Mouse (Mus musculus): ENCODE measurements at regions not wholly inside any gene's neighbourhood (a gene's known extent, or its start where the extent isn't known, plus 50 kb on each side); places are given as distances from the start of the nearest gene placed in this dataset.
A peak's percentile ranks its signal among the peaks of the same experiment; 100 is the strongest.
"Not testable (repeated sequence)": the region's sequence is repeated elsewhere in the genome, so short reads cannot be mapped to it uniquely, and the experiment has no call there.

DNA sequence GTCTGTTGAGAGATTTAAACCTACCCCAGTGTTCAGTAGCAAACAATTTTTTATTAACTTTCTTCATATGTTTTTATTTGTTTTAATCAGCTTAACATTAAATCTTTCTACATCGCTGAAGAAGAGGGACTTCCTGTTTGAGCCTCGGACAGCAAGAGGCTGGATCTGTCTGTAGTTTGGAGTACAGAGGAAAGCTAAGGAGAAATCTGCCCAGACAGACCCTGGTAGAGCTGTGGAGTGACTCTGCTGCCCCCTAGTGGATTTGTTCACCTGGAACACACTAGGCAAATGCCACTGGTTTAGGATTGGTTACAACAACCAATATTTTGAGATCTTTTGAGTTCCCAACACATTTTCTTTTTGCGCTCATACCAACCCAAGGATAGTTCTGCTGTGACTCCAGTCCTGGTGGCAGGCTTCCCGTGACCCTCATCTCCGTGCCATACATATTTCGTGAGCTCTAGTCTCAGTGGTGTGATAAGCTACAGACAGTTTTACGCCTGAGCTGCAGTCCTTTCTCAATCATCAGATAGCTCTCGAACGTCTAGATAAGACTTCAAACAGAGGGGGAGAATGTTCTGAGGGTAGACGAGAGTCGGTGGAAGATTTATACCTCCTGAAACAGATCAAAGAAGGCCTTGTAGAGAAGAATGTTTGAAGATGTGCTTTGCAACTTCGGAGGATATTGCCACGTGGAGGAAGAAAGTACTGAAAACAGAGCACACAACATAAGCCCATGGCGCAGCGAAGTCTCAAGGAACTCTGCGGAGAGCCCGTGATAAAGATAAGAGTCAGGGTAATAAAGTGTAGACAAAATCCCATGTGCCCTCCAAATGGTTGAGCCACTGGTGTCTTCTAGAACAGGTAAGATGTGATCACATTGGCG is 119.0 kb upstream of the Nabp1 start:
- peak; percentile 91 for DNase-seq

DNA sequence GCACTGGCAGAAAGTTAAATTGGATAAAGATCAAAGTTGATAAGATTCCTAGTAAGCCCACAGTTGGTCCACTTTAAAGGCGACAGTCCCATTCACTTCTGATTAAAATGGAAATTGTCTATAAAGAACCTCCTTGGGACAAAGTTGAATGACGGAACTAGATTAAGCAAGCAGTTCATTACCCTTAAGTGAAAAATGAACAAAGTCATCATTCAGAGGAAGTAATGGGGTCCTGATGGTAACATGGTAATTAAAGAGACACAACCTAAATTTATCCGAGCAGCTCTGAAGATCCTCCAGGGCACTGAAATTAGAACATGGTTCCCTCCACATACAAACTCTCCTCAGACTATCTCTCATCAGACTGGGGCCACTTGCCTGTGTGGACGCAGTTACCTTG is 116.4 kb upstream of the Nabp1 start:
- DNase-seq, result no peak

DNA sequence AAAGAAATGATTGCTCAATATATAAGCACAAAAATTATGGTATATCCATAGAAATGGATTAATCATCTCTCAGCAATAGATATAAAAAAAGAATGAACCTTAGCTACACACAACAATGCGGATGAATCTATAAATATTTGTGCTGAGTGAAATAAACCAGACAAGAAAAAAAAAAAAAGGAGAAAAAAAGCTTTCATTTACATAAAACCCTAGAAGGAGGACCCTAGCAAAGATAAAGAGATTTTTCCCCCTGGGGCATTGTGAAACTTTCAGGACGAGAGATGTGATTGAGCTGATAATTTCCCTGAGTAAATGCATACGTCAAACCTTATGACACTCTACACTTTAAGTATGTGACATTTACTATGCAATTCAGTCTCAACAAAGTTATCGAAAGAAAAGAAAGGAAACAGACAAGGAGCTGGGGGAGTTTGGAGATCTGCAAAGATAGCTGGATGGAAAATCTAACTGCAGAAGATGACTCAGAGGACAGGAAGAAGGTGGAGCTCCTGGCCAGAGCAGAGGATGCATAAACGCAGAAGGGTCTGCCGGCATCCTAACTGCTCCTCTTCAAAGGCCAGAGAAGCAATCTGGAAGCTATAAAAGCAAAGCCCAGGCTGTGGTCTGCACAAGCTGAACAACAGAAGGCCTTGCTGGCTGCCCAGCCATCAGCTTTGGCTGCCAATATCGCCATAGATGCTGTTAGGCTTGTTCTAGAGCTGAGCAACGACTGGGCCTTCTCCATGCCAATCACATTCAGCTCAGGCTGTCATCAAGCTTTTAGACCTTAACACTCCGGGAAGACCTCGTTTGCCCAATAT is 115.6 kb upstream of the Nabp1 start:
- no peak for DNase-seq

DNA sequence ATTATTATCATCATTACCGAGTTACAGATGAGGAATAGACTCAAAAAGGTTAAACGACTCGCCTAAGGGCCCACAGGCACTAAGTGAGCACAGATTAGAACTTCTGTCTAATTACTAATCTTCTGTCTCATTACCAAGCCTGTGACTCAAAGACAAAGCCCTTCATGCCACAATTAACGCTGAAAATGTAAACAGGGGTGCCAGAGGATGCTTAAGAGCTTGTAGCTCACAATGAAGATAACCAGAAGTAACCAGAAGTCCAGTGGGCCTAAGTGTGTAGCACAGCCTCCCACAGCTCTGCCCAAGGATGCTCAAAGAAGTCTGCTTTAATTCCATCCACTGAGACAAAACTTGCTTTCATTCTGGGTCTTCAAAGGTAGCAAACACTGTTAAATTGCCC is 113.7 kb upstream of the Nabp1 start:
- DNase-seq, result no peak

DNA sequence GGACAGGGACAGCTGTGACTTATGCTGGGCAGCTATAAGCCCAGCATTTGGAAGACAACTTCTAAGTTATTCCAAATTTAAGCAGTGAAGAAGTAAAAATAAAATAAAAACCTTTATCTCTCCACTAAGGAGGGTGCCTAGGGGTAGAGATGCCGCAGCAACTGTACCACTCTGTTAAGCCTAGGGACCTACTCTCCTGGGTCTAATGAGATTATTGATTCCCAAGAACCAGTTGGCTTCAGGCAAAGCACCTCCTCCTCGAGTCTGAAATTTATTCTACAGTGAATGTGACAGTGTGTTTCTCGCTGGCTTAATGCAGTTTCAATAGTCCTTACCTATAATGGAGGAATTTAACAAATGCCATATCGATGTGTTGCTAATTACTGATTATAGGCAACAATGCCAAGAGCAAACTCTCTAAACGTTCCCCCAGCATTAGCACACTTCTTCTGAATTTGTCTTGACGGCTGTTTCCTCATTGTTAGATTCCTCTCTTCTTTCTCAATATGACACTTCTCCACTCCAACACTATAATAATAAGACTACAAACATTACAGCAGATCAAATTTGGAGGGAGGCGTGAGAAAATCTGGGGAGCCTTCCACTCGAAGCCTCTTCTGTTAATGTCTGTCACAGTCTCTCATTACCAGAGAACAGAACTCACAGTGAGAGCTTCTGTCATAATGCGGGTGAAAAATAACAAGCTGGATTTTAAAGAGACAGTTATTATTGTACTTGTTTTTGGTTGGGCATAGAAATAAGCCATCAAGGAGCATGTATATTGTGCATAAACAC is 112.6 kb upstream of the Nabp1 start:
- DNase-seq, result no peak

DNA sequence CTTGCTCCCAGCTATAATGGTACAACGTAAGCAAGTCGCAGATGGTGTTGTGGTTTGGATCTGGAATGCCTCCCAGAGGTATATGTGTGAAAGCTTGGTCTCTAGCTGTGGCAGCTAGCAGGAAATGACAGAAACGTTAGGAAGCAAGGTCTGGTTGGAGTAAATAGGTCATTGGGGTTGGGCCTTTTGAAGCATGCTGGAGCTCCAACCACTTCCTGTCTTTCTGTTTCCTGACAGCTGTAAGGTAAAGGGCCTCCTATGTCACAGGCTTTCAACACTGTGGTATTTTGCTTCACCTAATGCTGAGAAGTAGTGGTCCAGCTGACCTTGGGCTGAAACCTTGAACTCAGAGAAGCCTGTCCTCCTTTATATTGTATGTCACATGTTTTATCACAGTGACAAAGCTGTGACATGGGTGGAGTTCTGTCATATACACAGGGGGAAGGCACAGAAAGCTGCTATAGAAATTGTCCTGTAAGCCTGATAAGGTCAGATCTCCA is 106.8 kb upstream of the Nabp1 start:
- no peak for DNase-seq

DNA sequence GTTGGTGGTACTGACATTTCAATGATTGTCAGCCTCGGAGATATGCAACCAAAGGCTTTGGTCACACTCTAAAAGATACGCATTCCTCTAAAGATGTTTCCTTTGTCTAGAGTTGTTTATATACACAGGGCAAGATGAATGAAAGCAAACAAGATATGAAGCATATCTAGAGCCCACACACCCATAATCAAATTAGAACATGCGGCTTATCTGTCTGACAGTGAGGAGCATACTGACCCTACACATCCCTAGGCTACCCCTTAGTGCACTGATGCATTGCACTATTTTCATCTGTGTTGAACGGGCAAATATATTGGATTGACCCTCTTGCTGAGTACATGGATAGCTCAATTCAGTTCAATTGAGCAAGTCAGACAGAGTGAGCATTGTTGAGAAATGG is 105.6 kb upstream of the Nabp1 start:
- DNase-seq, result no peak

DNA sequence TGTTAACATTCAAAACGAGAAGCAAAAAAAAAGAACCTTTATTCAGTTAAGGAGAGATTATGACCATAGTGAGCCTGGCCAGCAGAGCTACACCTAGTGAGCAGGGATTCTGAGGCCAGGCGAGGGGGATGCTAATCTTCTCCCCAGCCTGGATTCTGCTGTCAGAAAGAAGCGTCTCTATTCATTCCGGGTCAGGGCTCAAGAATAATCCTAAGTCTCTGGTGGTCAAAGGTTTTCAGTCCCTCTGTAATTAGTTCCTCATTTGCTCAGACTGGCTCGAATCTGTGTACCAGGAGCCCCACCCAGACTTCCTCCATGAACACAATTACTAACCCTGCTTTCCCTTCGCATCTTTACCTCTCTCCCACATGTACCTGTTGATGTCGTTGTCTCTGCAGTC is 101.8 kb upstream of the Nabp1 start:
- DNase-seq, result no peak

DNA sequence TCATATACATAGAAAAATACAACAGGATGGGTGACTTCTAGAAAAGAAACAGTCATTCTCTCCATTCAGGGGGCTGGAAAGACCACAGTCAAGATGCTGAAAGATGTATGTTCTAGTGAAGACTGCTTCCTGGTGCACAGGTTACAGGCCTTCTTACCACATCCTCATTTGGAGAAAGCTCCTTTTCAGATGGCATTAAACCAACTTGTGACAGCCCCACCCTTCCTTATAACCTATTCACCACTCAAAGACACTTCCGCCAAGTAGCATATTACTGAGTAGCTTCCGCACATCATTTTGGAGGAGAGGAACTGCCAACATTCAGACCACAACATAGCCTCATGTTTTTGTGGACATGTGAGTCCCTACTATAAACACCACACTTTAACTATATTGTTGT is 99.5 kb upstream of the Nabp1 start:
- no peak for DNase-seq

DNA sequence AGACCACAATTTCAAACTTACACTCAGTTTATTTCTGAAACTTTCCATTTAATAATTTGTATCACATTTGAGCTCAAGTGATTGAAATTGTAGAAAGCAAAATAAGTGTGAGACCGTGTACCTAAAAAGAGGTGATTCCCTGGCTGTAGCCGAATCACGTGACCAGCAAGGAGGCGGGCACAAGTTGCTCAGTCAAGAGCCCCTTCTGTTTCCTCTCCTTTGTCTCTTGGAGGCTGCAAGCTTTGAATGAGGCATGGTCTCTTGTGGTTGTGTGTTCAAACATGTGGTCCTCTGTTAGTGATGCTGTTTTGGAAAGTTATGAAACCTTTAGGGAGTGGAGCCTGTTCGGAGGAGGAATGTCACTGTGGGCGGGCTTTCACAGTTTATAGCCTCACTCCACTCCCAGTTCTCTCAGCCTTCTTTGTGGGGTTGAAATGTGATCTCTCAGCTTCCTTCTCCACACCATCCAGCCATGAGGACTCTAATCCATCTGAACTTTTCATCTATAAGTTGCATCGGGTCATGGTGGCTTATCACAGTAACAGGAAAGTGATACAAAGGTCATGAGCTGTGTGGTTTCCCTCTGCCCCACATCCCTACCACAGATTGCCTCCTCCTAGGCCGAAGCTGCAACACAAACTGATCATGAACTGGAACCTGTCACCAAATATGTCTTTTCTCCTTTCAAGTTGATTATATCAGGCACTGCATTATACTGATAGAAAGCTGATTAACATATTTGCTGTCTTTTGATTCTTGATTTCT is 94.3 kb upstream of the Nabp1 start:
- no peak for DNase-seq

DNA sequence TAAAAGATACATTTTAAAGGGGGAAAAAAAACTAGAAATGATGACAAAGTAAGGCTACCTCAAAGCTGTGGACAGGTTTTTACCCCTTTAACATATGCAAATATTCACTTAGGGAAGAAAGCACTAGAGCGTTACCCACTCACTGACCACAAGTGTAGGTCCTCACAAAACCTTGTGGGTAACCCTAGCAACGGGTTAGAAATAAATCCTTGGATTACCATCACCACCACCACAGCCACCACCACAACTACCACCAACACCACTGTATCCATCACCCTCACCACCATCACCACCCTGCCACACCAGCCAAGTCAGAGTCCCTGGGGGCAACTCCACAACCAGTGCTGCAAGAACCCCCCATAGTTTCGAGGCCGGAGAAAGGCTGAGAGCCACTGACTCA is 91.4 kb upstream of the Nabp1 start:
- no peak for DNase-seq

DNA sequence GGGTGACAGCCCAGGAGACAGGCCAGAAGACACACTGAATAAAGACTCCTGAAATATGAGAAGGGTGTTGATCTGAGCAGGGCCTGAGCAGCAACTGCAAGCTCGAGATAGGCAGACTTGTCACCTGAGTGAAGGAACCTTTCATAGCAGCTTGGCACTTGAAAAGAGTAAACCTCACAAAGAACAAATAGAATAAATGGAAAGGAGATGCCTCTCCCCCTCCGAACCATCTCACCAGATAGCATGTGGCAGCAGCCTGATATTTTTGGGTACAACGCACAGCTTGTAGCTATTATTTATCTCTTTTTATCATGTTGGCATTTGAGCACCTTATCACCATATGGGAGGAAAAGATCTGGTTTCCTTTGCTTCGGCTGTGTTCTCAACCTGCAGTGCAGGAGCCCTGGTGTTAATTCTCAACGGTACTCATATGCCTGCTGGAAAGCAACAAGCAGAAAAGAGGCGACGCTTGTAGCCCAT is 88.0 kb upstream of the Nabp1 start:
- no peak for DNase-seq

DNA sequence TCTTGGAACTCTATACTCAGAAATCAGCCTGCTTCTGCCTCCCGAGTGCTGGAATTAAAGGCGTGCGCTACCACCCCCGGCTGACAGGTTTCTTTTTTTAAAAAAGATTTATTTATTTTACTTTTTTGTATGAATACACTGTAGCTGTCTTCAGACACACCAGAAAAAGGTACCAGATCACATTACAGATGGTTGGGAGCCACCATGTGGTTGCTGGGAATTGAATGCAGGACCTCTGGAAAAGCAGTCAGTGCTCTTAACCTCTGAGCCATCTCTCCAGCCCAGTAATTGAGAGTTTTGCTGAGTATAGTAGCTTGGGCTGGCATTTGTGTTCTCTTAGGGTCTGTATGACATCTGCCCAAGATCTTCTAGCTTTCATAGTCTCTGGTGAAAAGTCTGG is 78.4 kb upstream of the Nabp1 start:
- not testable (repeated sequence) for DNase-seq

DNA sequence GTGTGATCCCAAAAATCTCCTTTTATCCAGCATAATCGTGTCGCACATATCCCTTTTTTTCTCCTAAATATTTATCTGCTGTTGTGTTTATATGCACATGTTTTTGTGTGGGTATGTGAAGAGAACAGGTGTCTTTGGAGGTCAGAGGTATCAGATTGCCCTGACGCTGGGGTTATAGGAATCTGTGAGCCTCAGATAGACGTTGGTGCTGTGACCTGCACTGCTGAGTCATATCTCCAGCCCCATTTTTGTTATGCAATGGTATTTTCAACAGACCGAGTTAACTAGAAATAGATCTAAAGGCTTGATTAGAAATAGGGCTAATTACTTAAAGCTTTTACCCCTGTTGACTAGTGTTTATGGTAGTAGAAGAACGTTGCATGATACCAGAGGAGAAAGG is 75.5 kb upstream of the Nabp1 start:
- no peak for DNase-seq

DNA sequence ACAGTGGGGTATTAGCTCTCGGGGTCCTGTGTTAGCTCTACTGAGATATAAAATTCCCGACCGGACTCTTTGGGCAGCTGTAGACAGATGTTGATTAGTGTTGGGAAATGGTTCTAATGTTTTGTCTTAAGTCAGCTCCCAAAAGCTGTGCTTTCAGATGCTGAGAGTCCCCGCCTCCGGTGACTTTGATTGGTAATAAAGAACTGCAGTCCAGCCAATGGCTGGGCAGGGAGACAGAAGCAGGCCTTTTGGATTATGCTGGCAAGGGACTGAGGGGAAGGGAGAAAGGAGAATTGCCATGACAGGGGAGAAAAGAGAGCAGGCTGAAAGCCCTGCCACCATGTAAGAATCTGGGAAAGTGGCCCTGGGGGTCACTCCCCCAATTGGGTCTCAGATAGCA is 73.4 kb upstream of the Nabp1 start:
- DNase-seq, result no peak

DNA sequence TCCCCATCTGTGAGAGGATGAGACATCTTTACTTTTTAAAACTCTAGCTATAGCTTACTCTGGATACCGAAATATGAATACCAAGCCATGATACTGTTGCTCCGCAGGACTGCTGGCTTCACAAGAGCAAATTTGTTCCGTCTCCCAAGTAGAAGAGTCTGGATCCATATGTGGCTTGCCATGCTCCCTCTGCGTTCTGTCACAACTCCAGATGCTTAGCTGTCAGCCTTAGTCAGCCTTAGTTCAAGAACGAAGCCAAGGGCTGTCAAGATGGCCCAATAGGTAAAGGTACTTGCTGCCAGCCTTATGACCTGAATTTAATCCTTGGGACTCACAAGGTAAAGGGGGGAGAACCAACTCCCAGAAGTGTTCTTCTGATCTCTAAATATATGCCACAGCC is 64.6 kb upstream of the Nabp1 start:
- no peak for DNase-seq

DNA sequence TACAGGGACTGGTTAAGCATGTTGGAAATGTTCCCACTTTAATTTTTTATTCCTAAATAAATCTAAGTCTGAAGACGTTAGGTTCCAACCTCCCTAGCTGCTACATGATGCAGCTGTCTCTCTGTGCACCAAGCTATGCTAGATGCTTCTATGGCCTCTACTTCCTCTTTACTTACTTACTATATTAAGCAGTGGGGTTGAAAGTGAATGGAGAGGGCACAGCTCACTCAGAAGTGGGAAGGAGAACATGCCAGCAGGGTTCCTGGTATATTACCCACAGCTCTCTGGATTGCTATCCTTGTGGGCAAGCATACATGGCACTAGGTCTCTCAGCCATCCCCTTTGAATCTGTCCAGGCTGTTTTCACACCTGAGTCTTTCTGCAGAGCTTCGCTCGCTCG is 61.4 kb upstream of the Nabp1 start:
- DNase-seq, result no peak

DNA sequence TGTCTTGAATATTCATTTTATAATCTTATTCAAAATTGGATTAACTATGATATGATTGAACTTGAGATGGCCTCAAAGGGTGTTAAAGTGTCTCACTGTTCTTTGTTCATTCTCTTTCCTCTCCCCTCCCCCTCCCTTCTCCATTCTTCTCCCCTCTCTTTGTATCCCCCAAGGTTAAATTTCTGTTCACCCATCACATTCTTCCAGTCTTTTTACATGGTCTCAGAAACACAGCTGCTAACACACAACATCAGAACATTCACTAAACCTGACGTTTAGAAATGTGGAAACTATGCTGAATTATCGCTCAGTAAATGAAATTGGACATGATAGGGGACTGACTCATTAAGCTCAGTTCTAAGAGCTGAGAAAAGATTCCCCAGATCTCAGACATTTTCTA is 60.6 kb upstream of the Nabp1 start:
- DNase-seq, result no peak

DNA sequence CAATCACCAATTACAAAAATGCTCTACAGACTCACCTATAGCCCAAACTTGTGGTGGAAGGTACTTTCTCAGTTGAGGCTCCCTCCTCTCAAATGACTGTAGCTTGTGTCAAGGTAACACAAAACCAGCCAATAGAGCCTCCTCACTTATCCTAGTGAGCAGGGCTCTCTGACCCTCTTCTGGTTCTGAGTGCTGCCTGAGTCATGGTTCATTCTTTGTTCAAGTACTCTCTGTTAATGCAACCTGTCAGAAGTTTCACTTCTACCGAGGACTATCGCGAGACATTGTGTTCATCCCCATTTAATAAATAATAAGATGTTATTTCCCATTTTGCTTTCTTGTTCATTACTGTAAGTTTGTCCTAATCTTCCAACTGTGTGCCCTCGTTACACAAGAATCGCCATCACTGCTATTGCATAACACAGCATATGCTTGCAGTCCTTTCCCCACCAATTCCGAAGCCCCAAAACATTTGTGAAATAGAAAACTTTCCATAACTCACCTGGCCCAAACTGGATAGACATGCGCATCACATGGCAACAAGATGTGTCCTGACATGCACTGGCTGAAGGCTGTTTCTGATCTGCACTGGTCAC is 59.6 kb upstream of the Nabp1 start:
- DNase-seq, result no peak

DNA sequence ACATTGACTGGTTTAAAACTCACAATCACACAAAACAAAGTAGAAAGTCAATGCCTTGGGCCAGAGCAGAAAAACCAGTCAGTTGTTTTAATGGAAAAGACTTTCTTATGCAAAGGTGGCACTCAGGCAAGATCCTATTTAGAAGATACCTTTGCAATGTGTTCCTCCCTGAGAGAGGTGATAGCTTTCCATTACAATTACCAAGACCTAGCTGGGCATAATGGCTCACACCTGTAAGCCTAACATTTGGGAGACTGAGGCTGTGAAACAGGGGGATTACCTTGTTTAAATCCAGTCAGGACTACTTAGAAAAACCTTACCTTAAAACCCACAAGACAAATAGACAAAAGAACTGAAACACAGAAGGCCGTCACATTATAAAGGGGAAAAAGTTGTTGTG is 57.9 kb upstream of the Nabp1 start:
- DNase-seq, result no peak

DNA sequence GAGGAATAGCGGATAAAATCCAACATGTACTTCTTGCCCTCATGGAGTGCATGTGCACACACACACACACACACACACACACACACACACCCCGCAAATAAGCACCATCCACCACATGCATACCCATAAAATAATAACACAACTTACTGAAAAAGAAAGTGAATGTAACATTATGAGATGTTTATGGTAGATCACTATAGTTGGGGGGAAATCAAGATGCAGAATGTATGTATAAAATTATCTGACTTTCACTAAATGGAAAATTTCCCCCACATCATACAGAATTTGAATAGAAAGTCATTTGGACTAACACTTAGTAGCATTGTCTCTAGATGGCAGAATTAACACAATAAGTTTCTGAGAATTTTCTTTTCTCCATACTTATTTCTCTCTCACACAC is 57.2 kb upstream of the Nabp1 start:
- DNase-seq, result no peak

DNA sequence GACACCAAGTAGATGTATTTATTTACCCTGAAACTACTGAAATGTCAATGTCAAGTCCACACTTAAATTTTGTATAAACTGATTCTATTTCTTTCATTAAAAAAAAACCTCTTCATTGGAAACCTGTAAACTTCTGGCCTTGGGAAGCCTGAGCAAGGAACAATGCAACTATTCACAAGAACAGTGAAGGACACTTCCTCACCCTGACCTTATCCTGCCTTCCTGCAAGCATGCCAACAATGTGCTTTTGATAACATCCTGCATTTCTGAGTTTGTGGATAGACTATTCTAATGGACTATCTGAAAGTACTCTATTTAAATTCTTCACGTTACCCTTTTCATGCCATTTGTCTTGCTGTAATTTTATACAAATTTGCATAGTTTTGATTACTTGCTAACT is 53.1 kb upstream of the Nabp1 start:
- no peak for DNase-seq

Measured in heart, postnatal 4 days (tissue).